Mouse (Mus musculus) ES-CJ7 (cell line): Measurements from ENCODE around the gene Zfp691.
A peak's percentile ranks its signal among the peaks of the same experiment; 100 is the strongest.

Source experiments
- DNase-seq: peaks from one replicate; pipeline ENCODE4 v3.0.0; 2011; ENCODE audit warnings: low read depth, low spot score

Gene Zfp691

DNA sequence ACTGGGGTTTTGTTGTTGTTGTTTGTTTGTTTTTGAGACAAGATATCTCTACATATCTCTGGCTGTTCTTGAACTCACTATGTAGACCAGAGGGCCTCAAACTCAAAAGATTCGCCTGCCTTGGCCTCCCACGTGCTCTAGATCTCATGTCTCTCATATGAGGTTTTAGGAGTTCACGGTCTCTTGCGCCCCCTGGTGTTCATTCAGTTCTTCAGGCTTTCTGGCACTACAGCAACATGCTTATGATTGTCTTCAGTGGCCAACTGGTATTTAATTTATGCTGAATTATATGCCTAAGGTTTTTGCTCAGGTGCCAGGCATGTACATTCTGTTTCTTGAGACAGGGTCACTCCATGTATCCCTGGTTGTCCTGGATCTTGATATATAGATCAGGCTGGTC is 6.3 kb downstream of the Zfp691 start:
- peak; percentile 85 for DNase-seq

DNA sequence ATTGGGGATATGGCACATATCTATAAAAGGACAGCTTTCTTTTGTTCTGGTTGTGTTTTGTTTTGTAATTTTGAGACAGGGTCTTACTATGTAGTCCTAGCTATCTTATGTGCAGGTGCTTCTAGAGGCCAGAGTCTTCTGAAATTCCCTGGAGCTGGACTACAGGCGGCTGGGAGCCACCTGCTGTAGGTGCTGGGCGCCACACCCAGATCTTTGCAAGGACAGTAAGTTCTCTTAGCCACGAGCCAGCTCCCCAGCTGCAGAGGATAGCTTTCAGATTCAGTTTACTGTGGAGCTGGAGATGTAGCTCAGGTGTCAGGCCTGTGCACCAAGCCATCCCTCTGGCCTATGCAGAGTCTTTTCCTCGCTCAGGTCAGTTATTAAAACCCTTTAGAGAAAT is 6.9 kb downstream of the Zfp691 start:
- peak; percentile 46 for DNase-seq

DNA sequence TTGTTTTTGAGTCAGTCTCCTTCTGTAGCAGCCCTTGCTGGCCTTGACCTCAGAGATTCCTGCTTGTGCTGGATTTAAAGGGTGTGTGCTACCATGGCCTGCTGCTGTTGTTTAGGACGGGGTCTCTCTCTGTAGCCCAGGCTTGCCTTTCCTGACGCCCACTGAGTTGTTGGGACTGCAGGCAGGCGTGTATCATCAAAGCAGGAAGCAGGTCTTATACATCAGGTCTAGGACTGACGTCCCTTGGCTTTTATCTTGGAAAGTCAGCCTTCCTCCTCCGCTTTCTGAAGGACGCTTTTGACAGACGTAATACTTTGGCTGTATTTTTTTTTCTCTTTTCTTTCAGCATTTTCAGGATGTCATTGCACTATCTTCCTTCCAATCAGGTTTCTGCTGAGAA is 8.1 kb downstream of the Zfp691 start:
- DNase-seq, result peak; percentile 17

DNA sequence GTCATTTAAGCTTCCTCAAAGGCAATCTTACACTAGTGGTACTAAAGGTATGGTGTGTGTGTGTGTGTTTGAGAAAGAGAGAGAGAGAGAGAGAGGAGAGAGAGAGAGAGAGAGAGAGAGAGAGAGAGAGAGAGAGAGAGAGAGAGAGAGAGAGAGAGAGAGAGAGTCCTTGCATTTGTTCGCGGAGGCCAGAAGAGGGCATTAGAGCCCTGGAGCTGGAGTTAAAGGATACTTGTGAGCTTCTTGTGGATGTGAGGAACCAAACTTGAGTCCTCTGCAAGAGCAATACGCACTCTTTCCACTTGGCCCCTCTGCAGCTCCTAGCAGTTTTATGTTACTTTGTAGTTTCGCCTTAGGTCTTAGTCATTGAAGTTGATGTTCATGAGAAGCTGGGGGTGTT is 11.0 kb downstream of the Zfp691 start:
- peak; percentile 48 for DNase-seq

DNA sequence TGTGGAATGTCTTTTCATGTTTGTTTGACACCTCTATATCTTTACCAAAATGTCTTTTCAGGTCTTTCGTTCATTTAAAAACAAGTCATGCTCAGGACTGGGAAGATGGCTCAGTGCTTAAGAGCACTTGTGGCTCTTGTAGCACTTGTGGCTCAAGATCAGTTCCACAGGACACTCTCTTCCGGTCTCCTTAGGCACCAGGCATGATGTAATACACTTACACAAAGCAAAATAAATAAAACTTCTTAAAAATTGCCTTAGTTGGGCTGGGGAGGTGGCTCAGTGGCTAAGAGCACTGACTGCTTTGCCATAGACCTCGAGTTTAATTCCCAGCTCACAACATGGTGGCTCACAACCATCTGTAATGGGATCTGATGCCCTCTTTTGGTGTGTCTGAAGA is 12.6 kb downstream of the Zfp691 start:
- no peak for DNase-seq

DNA sequence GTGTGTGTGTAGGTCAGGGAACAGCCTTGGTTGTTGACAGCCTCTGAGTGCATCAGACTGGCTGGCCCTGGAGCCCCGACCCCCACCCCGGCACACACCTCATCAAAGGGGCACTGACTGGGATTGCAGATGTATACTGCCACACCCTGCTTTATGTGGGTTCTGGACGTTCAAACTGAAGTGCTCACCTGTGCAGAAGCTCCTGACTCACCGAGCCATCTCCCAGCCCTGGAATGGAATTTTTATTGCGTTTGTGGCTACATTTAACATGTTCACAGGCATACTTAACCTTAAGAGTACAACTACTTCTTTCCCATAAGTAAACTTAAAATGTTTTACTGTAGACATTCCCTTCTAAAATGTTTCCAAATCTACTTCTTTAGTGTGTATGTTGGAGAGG is 16.1 kb downstream of the Zfp691 start:
- no peak for DNase-seq

DNA sequence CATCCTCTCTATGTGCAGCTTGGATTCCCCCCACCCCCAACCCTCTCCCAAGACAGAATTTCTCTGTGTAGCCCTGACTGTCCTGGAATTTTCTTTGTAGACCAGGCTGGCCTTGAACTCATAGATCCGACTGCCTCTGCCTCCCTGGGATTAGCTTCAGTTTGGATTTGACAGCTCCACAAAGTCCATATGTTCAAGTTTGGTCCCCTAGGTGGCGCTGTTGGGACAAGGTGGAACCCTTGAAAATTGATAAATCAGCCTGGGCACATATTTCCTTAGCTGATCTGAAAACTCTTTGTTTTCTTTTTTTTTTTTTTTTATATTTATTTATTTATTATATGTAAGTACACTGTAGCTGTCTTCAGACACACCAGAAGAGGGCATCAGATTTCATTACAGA is 16.8 kb downstream of the Zfp691 start:
- peak; percentile 69 for DNase-seq

DNA sequence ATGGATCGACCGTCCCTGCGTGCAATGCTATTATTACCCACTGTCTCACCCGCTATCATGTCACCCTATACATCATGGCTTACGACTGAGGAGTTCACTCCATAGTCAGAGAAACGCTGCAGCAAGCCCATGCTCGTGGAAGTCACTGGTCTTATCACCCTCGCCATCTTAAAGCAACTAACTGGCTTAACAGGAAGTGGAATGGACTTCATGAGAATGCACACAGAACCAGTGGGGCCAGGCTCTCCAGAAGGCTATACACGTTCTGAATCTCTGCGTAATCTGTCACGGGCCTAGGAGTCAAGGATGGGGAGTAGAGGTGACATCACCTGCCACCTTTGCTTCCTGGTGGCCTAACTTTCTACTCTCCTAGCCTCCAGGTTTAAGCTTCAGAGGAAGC is 25.3 kb downstream of the Zfp691 start:
- no peak for DNase-seq

DNA sequence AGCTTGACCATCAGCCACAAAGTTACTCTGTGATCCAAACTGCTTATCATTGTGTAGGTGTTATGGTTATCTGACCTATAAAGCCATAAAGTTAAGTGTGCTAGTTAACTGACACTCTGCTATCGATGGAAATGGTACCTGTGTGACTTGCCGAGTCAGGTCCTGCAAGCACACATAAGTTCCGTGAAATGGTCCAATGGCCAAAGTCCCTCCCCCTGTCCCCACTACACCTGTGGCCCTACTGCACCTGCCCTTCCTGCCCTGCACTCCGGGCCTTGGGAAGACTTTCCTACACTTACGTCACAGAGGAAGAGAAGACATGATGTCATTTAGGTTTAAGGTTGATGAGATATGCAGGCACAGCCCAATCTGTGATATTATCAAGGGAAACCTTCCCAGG is 26.6 kb downstream of the Zfp691 start:
- no peak for DNase-seq

DNA sequence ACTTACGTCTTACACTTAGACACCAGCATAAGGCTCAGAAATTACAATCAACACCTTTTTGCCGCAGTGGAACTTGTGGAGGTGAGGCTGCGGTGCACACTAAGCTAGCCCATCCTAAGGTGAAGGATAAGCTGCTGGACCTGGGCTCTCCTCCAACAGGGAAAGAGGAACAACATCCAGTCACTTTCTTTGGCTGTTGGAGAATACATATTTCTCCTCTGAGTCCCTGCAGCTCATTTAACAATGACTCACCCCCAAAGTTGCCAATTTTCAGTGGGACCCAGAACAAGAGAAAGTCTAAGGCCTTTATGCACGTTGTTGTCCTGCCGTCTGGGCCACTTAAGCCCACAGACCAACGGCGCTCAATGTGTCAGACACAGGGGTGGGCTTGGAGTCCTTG is 27.2 kb downstream of the Zfp691 start:
- DNase-seq, result no peak

DNA sequence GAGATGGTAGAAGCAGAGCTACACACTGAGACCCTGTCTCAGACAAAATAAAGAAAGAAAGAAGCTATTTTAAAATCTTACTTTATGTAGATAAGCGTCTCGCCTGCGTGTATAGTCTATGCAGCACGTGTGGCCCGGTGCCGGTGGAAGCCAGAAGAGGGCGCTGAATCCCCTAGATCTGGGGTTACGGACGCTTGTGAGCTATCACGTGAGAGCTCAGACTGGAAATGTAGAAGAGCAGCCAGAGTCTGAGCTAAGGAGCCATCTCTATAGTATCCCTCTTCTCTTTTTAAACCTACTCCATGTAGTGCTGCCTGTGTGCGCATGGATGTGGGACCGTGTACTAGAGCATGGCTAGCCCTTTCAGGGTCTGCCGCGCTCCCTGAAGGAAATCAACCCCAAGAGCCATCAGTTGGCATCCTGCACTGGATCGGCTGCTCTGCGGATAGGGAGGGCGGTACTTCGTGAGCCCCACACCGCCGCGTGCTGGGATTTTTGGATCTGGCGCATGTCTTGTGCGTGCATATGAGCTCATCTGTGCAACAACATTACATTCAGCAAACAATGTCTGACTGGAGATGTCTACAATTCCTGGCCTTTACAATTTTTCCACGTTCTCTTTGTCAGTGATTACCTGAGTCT is 31.6 kb downstream of the Zfp691 start:
- DNase-seq, result peak; percentile 92

DNA sequence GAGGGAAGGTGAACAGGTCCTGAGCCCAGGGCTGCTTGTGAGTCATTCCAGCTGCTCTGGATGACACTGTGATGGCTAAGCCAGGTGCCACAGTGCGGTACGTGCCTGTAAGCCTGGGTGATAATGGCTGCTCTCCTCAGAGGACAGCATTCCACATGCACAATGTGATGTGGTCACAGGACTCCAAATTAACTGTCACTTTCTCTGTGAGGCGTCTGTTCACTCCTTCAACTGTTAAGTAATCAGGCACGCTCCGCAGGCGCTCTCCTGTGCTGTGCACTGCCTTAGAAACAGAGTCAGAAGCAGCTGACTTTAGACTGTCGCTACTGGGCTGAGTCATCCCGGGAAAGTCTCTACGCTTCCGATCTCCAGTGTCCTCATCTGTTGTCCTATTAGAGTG is 32.8 kb downstream of the Zfp691 start:
- peak; percentile 46 for DNase-seq

DNA sequence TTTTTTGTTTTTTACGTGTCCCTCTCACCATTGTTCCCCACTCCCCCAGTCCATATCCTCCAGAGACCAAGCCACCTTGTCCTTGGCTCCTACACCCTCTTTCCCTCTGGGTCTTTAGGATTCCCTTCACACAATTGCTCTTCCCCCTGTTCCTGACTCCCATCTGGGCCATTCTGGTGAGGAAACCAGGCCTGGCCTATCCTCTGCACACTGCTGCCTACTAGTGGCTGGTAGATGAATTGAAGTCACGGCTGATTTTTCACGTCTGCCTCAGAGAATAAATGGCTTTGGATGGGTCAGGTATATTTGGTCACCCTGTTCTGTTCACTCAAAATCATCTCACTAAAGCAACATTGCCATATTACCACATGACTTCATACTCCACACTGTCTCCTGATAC is 33.9 kb downstream of the Zfp691 start:
- DNase-seq, result peak; percentile 85

DNA sequence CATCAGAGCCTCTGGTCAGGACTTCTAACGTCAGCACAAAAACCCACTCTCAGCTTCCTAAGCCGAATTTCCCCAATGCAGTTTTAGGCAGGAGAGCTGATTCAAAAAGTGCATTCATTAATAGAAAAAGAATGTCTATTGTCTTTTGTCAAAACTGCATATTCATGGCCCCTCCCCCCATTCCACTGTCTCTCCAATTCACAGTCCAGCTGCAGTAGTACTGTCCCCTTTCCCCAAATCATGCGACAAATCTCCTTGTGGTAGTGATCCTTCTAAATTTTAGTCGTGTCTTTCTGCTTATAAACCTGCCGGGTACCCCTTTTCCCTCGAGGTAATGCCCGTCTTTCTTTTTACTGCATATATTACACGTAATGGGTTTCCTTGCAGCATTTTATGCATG is 35.2 kb downstream of the Zfp691 start:
- no peak for DNase-seq

DNA sequence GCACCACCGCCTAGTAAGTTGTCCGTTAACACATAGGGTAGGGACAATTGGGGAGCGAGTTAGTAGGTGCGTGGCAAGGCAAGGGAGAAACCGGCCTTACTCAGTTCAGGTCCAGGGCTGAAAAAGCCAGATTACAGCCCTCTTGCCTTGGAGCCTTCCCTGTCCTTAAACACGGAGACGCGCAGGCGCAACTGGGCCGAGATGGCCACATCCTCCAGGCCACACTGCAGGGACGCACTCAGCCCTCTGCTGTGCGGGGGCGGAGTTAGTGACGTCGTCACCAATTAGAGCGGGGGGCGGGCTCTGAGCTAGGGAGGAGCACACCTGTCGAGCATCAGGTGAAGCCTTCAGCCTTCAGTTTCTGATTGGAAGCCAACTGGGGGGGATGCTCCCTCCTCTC is 35.8 kb downstream of the Zfp691 start:
- peak; percentile 91 for DNase-seq

DNA sequence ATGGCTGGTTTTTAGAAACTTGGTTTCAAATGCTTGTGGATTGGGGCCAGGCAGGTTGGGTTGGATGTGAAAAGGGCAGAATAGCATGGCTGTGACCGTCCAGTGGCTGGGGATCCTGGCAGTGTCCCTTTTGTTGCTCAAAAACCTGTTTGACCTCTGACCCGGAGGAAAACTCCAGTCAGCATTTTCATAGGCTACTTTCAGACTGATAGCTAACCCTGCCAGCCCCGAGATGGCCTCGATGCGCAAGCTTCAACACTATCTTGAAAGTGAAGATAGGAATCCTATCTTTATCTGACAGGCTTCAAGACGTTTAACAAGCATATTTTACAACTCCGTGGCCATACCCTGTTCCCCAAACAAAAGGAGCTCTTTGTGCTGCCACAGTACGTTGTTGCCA is 36.7 kb downstream of the Zfp691 start:
- DNase-seq, result no peak

DNA sequence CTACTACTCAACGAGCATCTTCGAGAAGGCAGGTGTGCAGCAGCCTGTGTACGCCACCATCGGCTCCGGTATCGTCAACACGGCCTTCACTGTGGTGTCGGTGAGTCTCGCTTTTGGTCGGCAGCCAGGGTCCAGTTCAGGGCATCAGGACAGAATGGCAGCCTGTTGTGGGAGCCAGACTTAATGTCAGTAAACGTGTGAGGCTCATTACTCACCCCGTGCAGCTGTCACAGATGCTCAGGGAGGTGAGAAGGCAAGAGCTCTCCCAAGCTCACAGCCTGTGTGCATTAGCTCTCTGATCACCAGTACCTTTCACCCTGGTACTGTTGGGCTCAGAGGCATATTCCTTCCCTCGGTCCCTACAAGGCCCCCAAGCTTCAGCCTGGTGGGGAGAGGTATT is 40.1 kb downstream of the Zfp691 start:
- DNase-seq, result no peak

DNA sequence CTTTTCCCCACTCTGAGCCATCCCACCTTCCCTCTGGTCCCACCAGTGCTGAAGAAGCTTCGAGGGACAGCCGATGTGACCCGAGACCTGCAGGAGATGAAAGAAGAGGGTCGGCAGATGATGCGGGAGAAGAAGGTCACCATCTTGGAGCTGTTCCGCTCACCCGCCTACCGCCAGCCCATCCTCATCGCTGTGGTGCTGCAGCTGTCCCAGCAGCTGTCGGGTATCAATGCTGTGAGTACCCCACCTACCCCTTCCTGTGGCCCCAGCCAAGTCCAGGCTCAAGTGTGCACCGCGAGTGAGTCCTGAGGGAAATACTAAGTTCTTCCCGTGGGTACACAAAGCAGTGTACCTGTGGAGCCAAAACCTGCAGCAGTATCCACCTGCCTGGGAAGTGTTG is 40.7 kb downstream of the Zfp691 start:
- no peak for DNase-seq

DNA sequence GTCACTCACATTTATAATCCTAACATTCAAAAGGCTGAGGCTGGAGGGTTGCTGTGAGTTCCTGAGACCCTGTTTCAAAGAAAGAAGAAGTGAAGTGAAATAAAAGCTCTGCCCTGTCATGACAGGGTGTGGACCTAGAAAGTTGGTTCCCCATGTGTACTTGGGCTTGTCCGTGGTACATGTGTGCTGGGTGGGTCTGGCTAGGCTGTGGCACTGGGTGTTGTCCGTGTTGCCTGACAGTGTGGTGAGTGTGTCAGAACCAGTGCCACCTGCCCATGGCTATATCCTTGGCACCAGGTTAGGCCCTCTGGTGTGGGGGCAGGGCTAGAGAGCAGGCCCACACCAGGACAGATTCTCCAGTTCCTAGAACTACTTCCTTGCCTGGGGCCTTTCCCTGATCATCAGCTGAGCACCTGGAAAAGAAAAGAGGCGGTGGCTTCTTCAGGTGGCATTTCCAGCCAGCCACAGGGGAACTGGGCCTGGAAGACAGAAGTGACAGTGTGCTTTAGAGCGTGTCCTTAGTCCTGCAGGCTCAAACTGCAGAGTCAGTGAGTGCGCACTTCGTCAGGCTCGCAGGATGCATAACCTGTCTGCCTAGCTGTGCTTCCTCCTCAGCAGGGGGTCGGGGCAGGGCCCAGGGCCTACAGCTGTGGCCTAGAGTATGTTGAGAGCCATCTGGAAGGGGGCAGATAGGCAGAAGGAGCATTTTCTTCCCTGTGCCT is 42.6 kb downstream of the Zfp691 start:
- no peak for DNase-seq

DNA sequence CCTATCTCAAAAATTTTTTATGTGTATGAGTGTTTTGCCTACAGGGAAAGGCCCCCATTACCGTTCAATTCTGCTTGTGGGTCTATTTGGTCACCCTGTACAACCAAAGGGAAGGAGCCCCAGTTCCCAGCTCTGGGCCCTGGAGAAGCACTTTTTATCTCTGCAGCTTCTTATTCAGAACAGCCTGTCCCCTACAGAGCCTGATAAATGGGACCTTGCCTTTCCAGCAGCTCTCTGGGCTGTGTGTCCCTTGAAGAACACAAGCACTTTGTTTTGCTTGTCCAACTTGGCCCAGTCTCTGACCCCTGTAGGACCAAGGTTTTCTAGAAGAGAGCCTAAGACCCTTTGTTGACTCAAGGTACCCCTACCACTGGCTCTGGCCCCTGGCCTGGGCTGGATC is 44.9 kb downstream of the Zfp691 start:
- DNase-seq, result no peak

DNA sequence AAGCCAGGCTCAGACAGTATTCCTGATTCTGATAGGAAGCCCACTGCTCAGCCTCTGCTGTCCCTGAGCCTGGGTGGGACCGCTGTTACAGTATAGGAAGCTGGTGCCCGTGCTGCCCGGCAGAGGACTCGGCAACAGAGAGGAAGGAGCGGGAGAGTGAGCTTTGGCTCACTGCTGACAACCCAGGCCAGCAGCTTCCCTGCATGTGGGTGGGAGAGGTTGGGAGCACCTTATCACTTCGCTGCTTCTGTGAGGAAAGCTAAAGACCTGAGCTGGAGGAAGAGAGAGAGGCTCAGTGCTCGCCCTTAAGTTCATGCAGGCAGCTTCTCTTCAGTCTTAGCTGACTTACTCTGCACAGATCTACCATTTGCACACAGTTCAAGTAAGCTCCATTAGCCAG is 45.4 kb downstream of the Zfp691 start:
- DNase-seq, result no peak

DNA sequence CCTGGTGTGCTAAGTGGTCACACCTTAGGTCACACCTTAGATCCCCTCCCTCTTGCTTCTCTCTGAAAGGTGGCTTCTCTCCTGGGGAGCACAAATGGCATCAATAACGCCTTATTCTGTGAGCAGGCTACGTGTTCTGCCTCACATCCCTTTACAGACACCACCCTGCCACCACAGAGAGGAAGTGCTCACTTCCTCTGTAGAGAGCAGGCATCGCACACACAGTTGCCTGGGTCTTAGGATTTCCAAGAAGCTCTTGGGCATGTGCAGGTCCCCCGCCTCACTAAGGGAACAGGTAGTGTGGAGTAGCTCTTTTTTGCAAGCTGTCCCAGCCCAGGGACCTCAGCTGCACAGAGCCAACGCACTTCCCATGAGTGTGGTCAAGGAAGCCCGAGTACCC is 46.8 kb downstream of the Zfp691 start:
- DNase-seq, result no peak

DNA sequence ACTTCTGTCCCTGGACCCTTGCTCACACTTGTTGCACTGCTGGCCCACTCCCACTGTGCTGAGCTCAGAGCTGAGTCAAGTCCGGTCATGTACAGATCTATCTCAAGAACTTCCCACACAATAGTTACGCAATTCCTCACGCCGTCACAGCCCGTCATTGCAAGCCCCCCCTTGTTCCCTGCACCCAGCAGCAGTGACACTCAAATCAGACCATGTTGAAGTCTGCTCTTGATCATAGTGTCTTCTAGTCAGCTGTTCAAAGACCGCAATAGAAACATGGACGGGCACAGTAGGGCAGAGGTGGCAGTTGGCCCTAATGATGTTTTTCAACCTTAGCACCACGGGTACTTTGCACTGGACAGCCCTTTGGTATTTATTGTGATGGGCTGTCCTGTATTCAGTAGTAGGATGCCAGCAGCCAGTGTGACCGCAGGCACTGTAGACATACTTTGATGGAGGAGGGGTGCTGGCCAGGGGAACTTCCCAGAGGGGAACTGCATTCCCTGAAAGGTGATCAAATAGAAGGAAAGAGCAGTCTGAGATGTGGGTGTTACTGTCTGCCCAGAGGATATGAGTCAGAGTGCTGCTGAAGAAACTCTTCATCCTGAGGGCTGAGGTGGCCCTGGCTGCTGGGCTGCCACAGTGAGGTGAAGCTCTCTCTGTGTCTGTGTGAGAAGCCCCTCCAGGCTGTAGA is 48.3 kb downstream of the Zfp691 start:
- no peak for DNase-seq
